Mouse (Mus musculus): ENCODE results near the gene Glyatl3.

GRCm38 (mm10) chr17:40899783-40900363, 14.3 kb downstream of the Glyatl3 start:
- TF ChIP-seq CTCF (IDR thresholded peaks at IDR 0.05; ENCODE audit: insufficient read depth, low read depth, low read length) (no peak), POLR2A (IDR thresholded peaks at IDR 0.05; ENCODE audit: insufficient read depth, low read depth, low read length) (no peak)

All from olfactory bulb, adult 2 months (tissue).